Mouse (Mus musculus) adrenal gland, adult 18-20 months (tissue): ENCODE data around the gene 2010300C02Rik. TPM values are rescaled to one million over a fixed set of nuclear protein-coding genes. Genes with fewer than 3 reads are reported as not detected.

Experiments
- DNase-seq, 2 experiments: peaks; one replicate each; pipeline ENCODE4 v3.0.0; 2021 to 2022; ENCODE audit warnings: low spot score in 2 of 2
- long read RNA-seq, 2 experiments: library from polyadenylated mRNA; stranded (forward); transcript quantifications; one replicate each; pipeline ENCODE4 v2.0.0; 2021
- total RNA-seq, 2 experiments: library from RNA; stranded (reverse); gene quantifications; 1 replicate in 1 of 2; 2 replicates in 1 of 2; pipeline ENCODE4 v1.2.3; 2021

2010300C02Rik gene
- total RNA-seq, result 1 to 10 TPM; 2.1 to 3.5 TPM
- long read RNA-seq, experiment 1, partial matches to known transcripts, result 0 of 1 reads
- long read RNA-seq, experiment 1, other reads (novel, unspliced or antisense), result 1 of 1 reads
- long read RNA-seq, experiment 2, partial matches to known transcripts, result 1 of 5 reads
- long read RNA-seq, experiment 2, other reads (novel, unspliced or antisense), result 0 of 5 reads

- peak; percentile 59 to 64 for DNase-seq
Measured at GRCm38 (mm10) chr1:37719761-37720640, at the start of gene 2010300C02Rik. Gene 2010300C02Rik, minus strand, starts transcription at chr1:37720085.

GRCm38 (mm10) chr1:37759407-37759806 is 39.5 kb upstream of the 2010300C02Rik start:
- DNase-seq, result no peak

- DNase-seq, result no peak
Measured at GRCm38 (mm10) chr1:37744650-37745259, 24.9 kb upstream of the 2010300C02Rik start.

GRCm38 (mm10) chr1:37742602-37743270 is 22.9 kb upstream of the 2010300C02Rik start:
- DNase-seq, result no peak

GRCm38 (mm10) chr1:37742126-37742525 is 22.2 kb upstream of the 2010300C02Rik start:
- no peak for DNase-seq

GRCm38 (mm10) chr1:37740161-37740802 is 20.4 kb upstream of the 2010300C02Rik start:
- DNase-seq, result no peak

- DNase-seq, result no peak
Measured at GRCm38 (mm10) chr1:37738895-37739294, 19.0 kb upstream of the 2010300C02Rik start.

GRCm38 (mm10) chr1:37737045-37737444 is 17.2 kb upstream of the 2010300C02Rik start:
- DNase-seq, result no peak

GRCm38 (mm10) chr1:37735932-37736331 is 16.0 kb upstream of the 2010300C02Rik start:
- no peak for DNase-seq

- no peak for DNase-seq
Measured at GRCm38 (mm10) chr1:37734841-37735240, 15.0 kb upstream of the 2010300C02Rik start.

GRCm38 (mm10) chr1:37729353-37729752 is 9.5 kb upstream of the 2010300C02Rik start:
- DNase-seq, result no peak

GRCm38 (mm10) chr1:37728053-37728452 is 8.2 kb upstream of the 2010300C02Rik start:
- DNase-seq, result no peak

GRCm38 (mm10) chr1:37727186-37727585 is 7.3 kb upstream of the 2010300C02Rik start:
- no peak for DNase-seq

GRCm38 (mm10) chr1:37726426-37726825 is 6.5 kb upstream of the 2010300C02Rik start:
- no peak for DNase-seq

- no peak for DNase-seq
Measured at GRCm38 (mm10) chr1:37725880-37726279, 6.0 kb upstream of the 2010300C02Rik start.

GRCm38 (mm10) chr1:37721092-37721491 is 1.2 kb upstream of the 2010300C02Rik start:
- no peak for DNase-seq

- peak in 1 of 2 experiments; percentile 17 for DNase-seq
Measured at GRCm38 (mm10) chr1:37719030-37719723, 708 bp downstream of the 2010300C02Rik start.

- DNase-seq, result no peak
Measured at GRCm38 (mm10) chr1:37718516-37718915, 1.4 kb downstream of the 2010300C02Rik start.

- DNase-seq, result no peak
Measured at GRCm38 (mm10) chr1:37717415-37718195, 2.3 kb downstream of the 2010300C02Rik start.
